Mouse (Mus musculus): Measurements from ENCODE around the gene Midn. TPM values are rescaled to one million over a fixed set of nuclear protein-coding genes. Genes with fewer than 3 reads are reported as not detected.

Midn gene
- 9.9 and 11.3 TPM in 2 replicates for polyA plus RNA-seq (2012; rRNA removed)

GRCm38 (mm10) chr10:80147719-80148601 is at the start of gene Midn:
Gene Midn, plus strand, starts transcription at chr10:80148272.

GRCm38 (mm10) chr10:80105460-80105859 is 42.6 kb upstream of the Midn start, which contains the start of gene Sbno2:
Gene Sbno2, minus strand, starts transcription at chr10:80105571.

GRCm38 (mm10) chr10:80115290-80115943 is 32.7 kb upstream of the Midn start, which contains the start of gene Stk11:
Gene Stk11, plus strand, starts transcription at chr10:80115803.

GRCm38 (mm10) chr10:80138553-80139438 is 9.3 kb upstream of the Midn start, which contains the start of gene Atp5d:
Gene Atp5d, plus strand, starts transcription at chr10:80138632.

GRCm38 (mm10) chr10:80140666-80141035 is 7.4 kb upstream of the Midn start, which contains the start of gene Cbarp:
Gene Cbarp, minus strand, starts transcription at chr10:80140835.

GRCm38 (mm10) chr10:80165392-80166128 is 17.5 kb downstream of the Midn start, which contains the start of gene Cirbp:
Gene Cirbp, plus strand, starts transcription at chr10:80165985.

GRCm38 (mm10) chr10:80172527-80173292 is 24.6 kb downstream of the Midn start, which contains the start of gene 1600002K03Rik:
Gene 1600002K03Rik, plus strand, starts transcription at chr10:80172944.

GRCm38 (mm10) chr10:80179068-80180051 is 31.3 kb downstream of the Midn start, which contains the start of gene Efna2:
Gene Efna2, plus strand, starts transcription at chr10:80179482.

Other genes starting within 250 kb of the Midn start
- gene Med16, start 239.3 kb upstream of the Midn start, polyA plus RNA-seq (2012; rRNA removed) = 11.6 and 12.7 TPM in 2 replicates
- gene Gm26602, start 237.4 kb upstream of the Midn start, polyA plus RNA-seq (2012; rRNA removed) = not detected in 2 replicates
- 0.65 and 0.86 TPM in 2 replicates for gene Kiss1r, start 231.3 kb upstream of the Midn start, polyA plus RNA-seq (2012; rRNA removed)
- 31.9 and 40.7 TPM in 2 replicates for gene R3hdm4, start 227.1 kb upstream of the Midn start, polyA plus RNA-seq (2012; rRNA removed)
- 8.4 and 10.3 TPM in 2 replicates for gene Arid3a, start 221.2 kb upstream of the Midn start, polyA plus RNA-seq (2012; rRNA removed)
- gene Wdr18, start 188.1 kb upstream of the Midn start, polyA plus RNA-seq (2012; rRNA removed) = 18.3 and 20.3 TPM in 2 replicates
- gene Grin3b, start 177.6 kb upstream of the Midn start, polyA plus RNA-seq (2012; rRNA removed) = not detected in 2 replicates
- gene Tmem259, start 163.9 kb upstream of the Midn start, polyA plus RNA-seq (2012; rRNA removed) = 66.7 and 79.1 TPM in 2 replicates
- 28.0 and 28.2 TPM in 2 replicates for gene Cnn2, start 159.7 kb upstream of the Midn start, polyA plus RNA-seq (2012; rRNA removed)
- gene Abca7, start 151.8 kb upstream of the Midn start, polyA plus RNA-seq (2012; rRNA removed) = 6.1 and 7.9 TPM in 2 replicates
- gene Arhgap45, start 131.6 kb upstream of the Midn start, polyA plus RNA-seq (2012; rRNA removed) = 23.6 and 31.2 TPM in 2 replicates
- gene Polr2e, start 108.5 kb upstream of the Midn start, polyA plus RNA-seq (2012; rRNA removed) = 79.7 and 92.0 TPM in 2 replicates
- gene Gpx4, start 101.1 kb upstream of the Midn start, polyA plus RNA-seq (2012; rRNA removed) = 324 and 335 TPM in 2 replicates
- gene Sbno2, start 42.7 kb upstream of the Midn start, polyA plus RNA-seq (2012; rRNA removed) = 10.4 and 13.9 TPM in 2 replicates
- 63.7 and 77.6 TPM in 2 replicates for gene Stk11, start 32.5 kb upstream of the Midn start, polyA plus RNA-seq (2012; rRNA removed)
- gene Atp5d, start 9.6 kb upstream of the Midn start, polyA plus RNA-seq (2012; rRNA removed) = 289 and 291 TPM in 2 replicates
- gene Cbarp, start 7.4 kb upstream of the Midn start, polyA plus RNA-seq (2012; rRNA removed) = 0.83 and 0.97 TPM in 2 replicates
- 24.2 and 30.3 TPM in 2 replicates for gene Cirbp, start 17.7 kb downstream of the Midn start, polyA plus RNA-seq (2012; rRNA removed)
- gene 1600002K03Rik, start 24.7 kb downstream of the Midn start, polyA plus RNA-seq (2012; rRNA removed) = 5.5 and 6.2 TPM in 2 replicates
- gene Efna2, start 31.2 kb downstream of the Midn start, polyA plus RNA-seq (2012; rRNA removed) = 0.31 and 0.38 TPM in 2 replicates
- gene Mum1, start 78.2 kb downstream of the Midn start, polyA plus RNA-seq (2012; rRNA removed) = 12.0 and 12.6 TPM in 2 replicates
- gene Ndufs7, start 100.8 kb downstream of the Midn start, polyA plus RNA-seq (2012; rRNA removed) = 210 and 248 TPM in 2 replicates
- gene Gamt, start 112.7 kb downstream of the Midn start, polyA plus RNA-seq (2012; rRNA removed) = 121 and 130 TPM in 2 replicates
- 53.8 and 62.0 TPM in 2 replicates for gene Dazap1, start 113.2 kb downstream of the Midn start, polyA plus RNA-seq (2012; rRNA removed)
- gene Rps15, start 144.2 kb downstream of the Midn start, polyA plus RNA-seq (2012; rRNA removed) = 1,560 and 1,972 TPM in 2 replicates
- gene Apc2, start 147.7 kb downstream of the Midn start, polyA plus RNA-seq (2012; rRNA removed) = 0.03 and 0.05 TPM in 2 replicates
- 18.0 and 18.1 TPM in 2 replicates for gene 2310011J03Rik, start 172.3 kb downstream of the Midn start, polyA plus RNA-seq (2012; rRNA removed)
- gene Pcsk4, start 181.2 kb downstream of the Midn start, polyA plus RNA-seq (2012; rRNA removed) = 9.3 and 9.5 TPM in 2 replicates
- gene Reep6, start 181.7 kb downstream of the Midn start, polyA plus RNA-seq (2012; rRNA removed) = 35.1 and 42.1 TPM in 2 replicates
- 2.4 and 3.2 TPM in 2 replicates for gene Adamtsl5, start 200.1 kb downstream of the Midn start, polyA plus RNA-seq (2012; rRNA removed)
- gene Plk5, start 208.2 kb downstream of the Midn start, polyA plus RNA-seq (2012; rRNA removed) = 0.42 and 0.46 TPM in 2 replicates
- gene Mex3d, start 239.4 kb downstream of the Midn start, polyA plus RNA-seq (2012; rRNA removed) = 2.4 and 2.5 TPM in 2 replicates